Mouse (Mus musculus): Measurements from ENCODE around the gene BC025920. TPM values are rescaled to one million over a fixed set of nuclear protein-coding genes. Genes with fewer than 3 reads are reported as not detected.
A peak's percentile ranks its signal among the peaks of the same experiment; 100 is the strongest.

BC025920 gene
- polyA plus RNA-seq, 1 experiment from 2014 or later, result 1.9 TPM

DNA sequence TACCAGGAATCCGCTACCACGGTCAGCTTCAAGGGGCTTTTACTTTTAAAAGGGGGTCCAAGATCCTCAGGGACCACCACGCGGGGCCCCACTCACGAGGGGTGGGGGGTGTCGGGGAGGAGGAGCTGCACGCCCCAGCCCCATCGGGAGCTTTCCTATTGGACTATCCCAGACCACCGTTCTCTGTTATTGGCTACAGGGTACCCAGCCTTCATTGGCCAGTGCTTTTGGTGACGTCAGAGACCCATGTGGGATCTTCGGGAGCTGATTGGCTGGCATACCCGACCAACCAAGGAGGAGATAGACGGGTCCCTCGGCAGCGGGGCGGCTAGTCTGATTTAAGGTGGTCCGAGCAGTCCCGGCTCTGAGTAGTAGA, 34.6 kb upstream of the BC025920 start:
- peaks cover 7% of the 10 kb centered on the region; the same call in 1 of the 2 replicates for H3K27me3 ChIP-seq (ENCODE audit: control insufficient read depth, insufficient read depth, low read length)
- no peaks in the 10 kb centered on the region for H3K36me3 ChIP-seq (ENCODE audit: control insufficient read depth, insufficient read depth, low read length)
- peak overlapping the region; percentile 24 for H3K4me3 ChIP-seq (ENCODE audit: low read depth, low read length)
- under 1% methylated on average over 18 of the region's 18 CpGs for WGBS
- peak overlapping the region; percentile 61 for H3K27ac ChIP-seq (ENCODE audit: low read depth, low read length)
- peak overlapping the region; percentile 25; the same call in 1 of the 2 replicates for H3K9ac ChIP-seq (replicated peaks; ENCODE audit: low read depth, low read length)
- peak overlapping the region; percentile 60 for H3K4me2 ChIP-seq (ENCODE audit: low read depth, low read length)
- ATAC-seq (ENCODE audit: low read depth), result peak; percentile 92
- peaks cover 35% of the 10 kb centered on the region for H3K4me1 ChIP-seq (ENCODE audit: control insufficient read depth, insufficient read depth, low read length)
- no peaks in the 10 kb centered on the region for H3K9me3 ChIP-seq (ENCODE audit: control insufficient read depth, low read length)

DNA sequence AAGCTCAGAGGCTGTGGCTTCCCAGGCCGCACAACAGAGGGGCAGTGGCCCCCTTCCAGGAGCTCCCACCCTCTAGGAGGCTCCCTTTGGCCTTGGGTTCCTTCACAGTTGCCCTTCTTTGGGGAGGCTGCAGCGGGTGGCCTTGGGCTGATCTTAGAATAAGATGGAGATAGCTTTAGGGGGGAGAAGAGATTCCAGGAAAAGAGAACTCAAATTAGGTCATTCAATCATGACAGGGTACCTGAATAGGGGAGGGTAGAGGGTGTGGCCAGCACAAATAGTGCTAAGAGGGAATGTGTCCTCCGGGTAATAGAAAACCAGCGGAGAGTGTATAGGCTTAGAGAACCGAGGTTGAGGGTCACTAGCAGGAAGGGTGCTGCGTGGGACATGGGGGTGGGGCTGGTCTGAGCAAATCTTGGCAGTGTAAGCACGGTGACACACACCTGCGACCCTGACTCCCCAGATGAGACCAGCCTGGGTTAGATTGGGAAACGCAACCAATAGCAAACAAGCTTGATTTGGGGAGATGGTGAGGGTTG, 33.9 kb upstream of the BC025920 start:
- peaks cover 11% of the 10 kb centered on the region; the same call in 1 of the 2 replicates for H3K27me3 ChIP-seq (ENCODE audit: control insufficient read depth, insufficient read depth, low read length)
- H3K4me2 ChIP-seq (ENCODE audit: low read depth, low read length), result peak overlapping the region; percentile 60
- peaks cover 35% of the 10 kb centered on the region for H3K4me1 ChIP-seq (ENCODE audit: control insufficient read depth, insufficient read depth, low read length)
- H3K36me3 ChIP-seq (ENCODE audit: control insufficient read depth, insufficient read depth, low read length), result no peaks in the 10 kb centered on the region
- peak overlapping the region; percentile 13; the same call in 1 of the 2 replicates for H3K4me3 ChIP-seq (ENCODE audit: low read depth, low read length)
- under 1% methylated on average over 9 of the region's 9 CpGs for WGBS
- H3K9ac ChIP-seq (replicated peaks; ENCODE audit: low read depth, low read length), result peak overlapping the region; percentile 25; the same call in 1 of the 2 replicates
- peak overlapping the region; percentile 46; the same call in 1 of the 2 replicates for H3K27ac ChIP-seq (ENCODE audit: low read depth, low read length)
- no peak for ATAC-seq (ENCODE audit: low read depth)
- H3K9me3 ChIP-seq (ENCODE audit: control insufficient read depth, low read length), result no peaks in the 10 kb centered on the region

DNA sequence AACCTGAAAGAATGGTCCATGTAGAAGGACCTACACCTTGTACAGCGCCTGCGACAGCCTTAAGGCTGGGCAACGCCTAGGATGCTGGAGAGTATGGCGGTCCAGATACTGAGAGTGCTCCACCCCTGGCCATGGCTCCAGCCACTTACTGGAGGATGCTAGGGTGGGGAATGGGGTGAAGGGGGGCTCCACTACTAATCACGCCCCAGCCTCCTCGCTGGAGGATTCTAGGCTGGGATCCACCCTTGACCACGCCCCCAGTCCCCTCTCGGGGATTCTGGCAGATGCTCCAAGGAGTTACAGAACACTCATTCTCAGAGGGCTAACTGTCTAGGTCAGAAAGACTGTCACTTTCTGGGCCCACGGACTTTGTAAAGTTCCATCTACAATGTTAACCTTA, 33.1 kb upstream of the BC025920 start:
- Histone ChIP-seq H3K4me2 (ENCODE audit: low read depth, low read length) (no peak overlapping the region), H3K4me1 (ENCODE audit: control insufficient read depth, insufficient read depth, low read length) (peaks cover 35% of the 10 kb centered on the region)

DNA sequence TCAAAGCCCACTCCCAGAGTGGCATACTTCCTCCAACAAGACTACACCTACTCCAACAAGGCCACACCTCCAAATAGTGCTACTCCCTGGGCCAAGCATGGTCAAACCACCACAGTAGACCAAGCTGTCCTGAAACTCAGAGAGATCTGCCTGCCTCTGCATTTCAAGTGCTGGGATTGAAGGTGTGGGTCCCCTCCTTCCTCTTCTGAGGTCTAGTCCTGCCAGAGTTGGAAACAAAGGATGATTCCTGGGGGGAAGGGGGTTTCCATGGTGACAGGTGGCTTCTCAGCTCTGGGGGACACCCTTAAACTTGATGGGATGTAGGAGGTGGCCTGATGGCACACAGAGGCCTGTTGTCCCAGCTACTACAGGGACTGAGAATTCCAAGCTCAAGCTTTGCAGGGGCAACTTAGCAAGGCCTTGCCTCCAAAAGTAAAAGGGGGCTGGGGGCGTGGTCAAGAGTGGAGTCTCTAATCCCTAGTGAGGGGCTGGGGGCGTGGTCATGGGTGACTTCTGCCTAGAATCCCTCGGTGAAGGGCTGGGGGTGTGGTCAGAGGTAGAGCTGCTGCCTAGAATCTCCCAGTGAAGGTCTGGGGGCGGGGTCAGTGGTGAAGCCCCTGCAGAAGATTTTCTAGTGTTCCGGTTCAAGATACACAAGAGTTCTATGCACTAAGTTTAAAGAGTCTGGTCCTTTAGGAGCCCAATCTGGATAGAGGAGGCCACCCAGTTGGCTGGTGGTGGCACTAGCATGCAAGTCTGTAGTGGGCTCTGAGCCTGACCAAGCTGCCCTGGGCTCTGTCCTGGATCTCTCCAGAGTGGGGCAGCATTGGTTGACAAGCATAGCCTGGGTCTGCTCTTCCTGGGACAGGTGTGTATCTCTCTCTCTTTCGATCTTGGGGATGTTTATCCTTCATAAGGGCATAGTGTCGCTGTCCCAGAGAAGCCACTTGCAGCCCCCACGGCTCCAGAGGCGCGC, 31.7 kb upstream of the BC025920 start, which contains the start of gene Tle2:
Gene Tle2 (plus strand): TSS at position 481 of the 976 bp plus-strand sequence.
- Histone ChIP-seq H3K9me3 (ENCODE audit: control insufficient read depth, low read length) (no peaks in the 10 kb centered on the region), H3K4me1 (ENCODE audit: control insufficient read depth, insufficient read depth, low read length) (peaks cover 25% of the 10 kb centered on the region), H3K9ac (replicated peaks; ENCODE audit: low read depth, low read length) (peak within 1 kb of the TSS; percentile 77), H3K36me3 (ENCODE audit: control insufficient read depth, insufficient read depth, low read length) (no peaks in the 10 kb centered on the region), H3K4me2 (ENCODE audit: low read depth, low read length) (peak within 1 kb of the TSS; percentile 67), H3K27ac (ENCODE audit: low read depth, low read length) (0 out of 2 replicates have a peak within 1 kb of the TSS, but pooled peaks have one; percentile 28), H3K4me3 (ENCODE audit: low read depth, low read length) (peak within 1 kb of the TSS; percentile 51), H3K27me3 (ENCODE audit: control insufficient read depth, insufficient read depth, low read length) (peaks cover 15% of the 10 kb centered on the region)
- WGBS, result 26% methylated on average over 10 of the region's 10 CpGs
- no peak for ATAC-seq (ENCODE audit: low read depth)

More for the DNA sequence above, 33.1 kb upstream of the BC025920 start:
- no peak overlapping the region for H3K4me3 ChIP-seq (ENCODE audit: low read depth, low read length)
- H3K9ac ChIP-seq (replicated peaks; ENCODE audit: low read depth, low read length), result no peak overlapping the region
- no peak for ATAC-seq (ENCODE audit: low read depth)
- no peak overlapping the region for H3K27ac ChIP-seq (ENCODE audit: low read depth, low read length)
- H3K36me3 ChIP-seq (ENCODE audit: control insufficient read depth, insufficient read depth, low read length), result no peaks in the 10 kb centered on the region
- no peaks in the 10 kb centered on the region for H3K9me3 ChIP-seq (ENCODE audit: control insufficient read depth, low read length)
- H3K27me3 ChIP-seq (ENCODE audit: control insufficient read depth, insufficient read depth, low read length), result peaks cover 11% of the 10 kb centered on the region; the same call in 1 of the 2 replicates
- 9% methylated on average over 9 of the region's 9 CpGs for WGBS

DNA sequence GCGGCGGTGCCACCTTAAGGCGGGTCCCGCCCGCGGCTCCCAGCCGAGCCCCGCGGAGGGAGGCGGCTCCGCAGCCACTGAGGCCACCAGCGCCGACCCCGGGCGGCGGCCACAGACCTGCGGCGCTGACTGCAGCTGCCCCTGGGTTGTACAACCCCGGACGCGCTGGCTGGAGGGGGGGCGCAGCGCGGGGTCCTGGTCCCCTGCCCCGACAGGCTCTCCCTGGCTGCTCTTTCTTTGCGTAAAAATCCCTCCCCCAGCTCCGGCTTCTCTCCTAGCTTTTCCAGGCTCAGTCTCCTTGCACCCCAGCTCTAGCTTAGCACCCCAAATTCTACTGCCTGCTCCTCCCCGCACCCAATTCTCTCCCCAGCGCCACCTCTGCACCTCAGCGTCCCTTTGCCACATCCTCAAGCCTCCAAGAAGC, 30.9 kb upstream of the BC025920 start:
- Histone ChIP-seq H3K36me3 (ENCODE audit: control insufficient read depth, insufficient read depth, low read length) (no peaks in the 10 kb centered on the region), H3K27me3 (ENCODE audit: control insufficient read depth, insufficient read depth, low read length) (peaks cover 15% of the 10 kb centered on the region), H3K4me2 (ENCODE audit: low read depth, low read length) (peak overlapping the region; percentile 67), H3K9ac (replicated peaks; ENCODE audit: low read depth, low read length) (peak overlapping the region; percentile 77), H3K4me3 (ENCODE audit: low read depth, low read length) (peak overlapping the region; percentile 51), H3K27ac (ENCODE audit: low read depth, low read length) (0 out of 2 replicates have a peak overlapping the region, but pooled peaks have one; percentile 28), H3K9me3 (ENCODE audit: control insufficient read depth, low read length) (no peaks in the 10 kb centered on the region), H3K4me1 (ENCODE audit: control insufficient read depth, insufficient read depth, low read length) (peaks cover 18% of the 10 kb centered on the region)
- under 1% methylated on average over 26 of the region's 30 CpGs for WGBS
- no peak for ATAC-seq (ENCODE audit: low read depth)

DNA sequence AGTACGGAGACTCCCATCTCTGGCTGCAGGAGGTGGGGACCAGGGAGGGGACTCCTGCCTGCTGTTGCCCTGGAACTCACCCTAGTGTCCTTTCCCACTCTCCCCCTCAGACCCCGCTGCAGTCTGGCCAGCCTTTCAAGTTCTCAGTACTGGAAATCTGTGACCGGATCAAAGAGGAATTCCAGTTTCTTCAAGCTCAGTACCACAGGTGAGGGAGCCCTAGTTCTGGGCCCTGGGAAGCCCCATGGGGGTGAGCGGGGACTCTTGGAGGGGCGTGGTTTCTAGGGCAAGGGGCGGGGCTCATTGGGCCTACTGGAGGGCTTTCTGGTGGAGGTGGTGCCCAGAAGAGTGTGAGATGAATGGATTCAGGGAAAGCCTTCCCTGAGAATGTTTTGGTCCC, 30.4 kb upstream of the BC025920 start:
- no peak for ATAC-seq (ENCODE audit: low read depth)
- Histone ChIP-seq H3K4me2 (ENCODE audit: low read depth, low read length) (peak overlapping the region; percentile 67), H3K4me1 (ENCODE audit: control insufficient read depth, insufficient read depth, low read length) (peaks cover 17% of the 10 kb centered on the region), H3K9ac (replicated peaks; ENCODE audit: low read depth, low read length) (peak overlapping the region; percentile 77), H3K9me3 (ENCODE audit: control insufficient read depth, low read length) (no peaks in the 10 kb centered on the region), H3K4me3 (ENCODE audit: low read depth, low read length) (peak overlapping the region; percentile 51), H3K36me3 (ENCODE audit: control insufficient read depth, insufficient read depth, low read length) (no peaks in the 10 kb centered on the region), H3K27ac (ENCODE audit: low read depth, low read length) (0 out of 2 replicates have a peak overlapping the region, but pooled peaks have one; percentile 28), H3K27me3 (ENCODE audit: control insufficient read depth, insufficient read depth, low read length) (peaks cover 18% of the 10 kb centered on the region)
- WGBS, result under 1% methylated on average over 6 of the region's 6 CpGs

DNA sequence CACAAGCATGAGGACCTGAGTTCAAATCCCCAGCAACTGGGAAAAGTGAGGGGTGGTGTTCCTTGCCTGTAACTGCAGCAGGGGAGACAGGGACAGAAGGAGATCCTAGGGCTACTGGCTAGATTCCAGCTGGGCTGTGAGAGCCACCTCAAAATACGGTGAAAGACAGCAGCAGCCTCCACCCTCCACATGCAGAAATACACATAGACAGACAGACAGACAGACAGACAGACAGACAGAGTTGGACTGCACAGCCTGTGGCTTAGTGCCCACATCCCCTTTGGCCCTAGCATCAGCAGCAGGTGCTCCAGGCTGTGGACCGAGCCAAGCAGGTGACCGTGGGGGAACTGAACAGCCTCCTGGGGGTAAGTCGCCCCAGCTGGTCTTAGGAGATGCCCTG, 26.1 kb upstream of the BC025920 start:
- no peak overlapping the region for H3K27ac ChIP-seq (ENCODE audit: low read depth, low read length)
- H3K36me3 ChIP-seq (ENCODE audit: control insufficient read depth, insufficient read depth, low read length), result no peaks in the 10 kb centered on the region
- no peak overlapping the region for H3K4me2 ChIP-seq (ENCODE audit: low read depth, low read length)
- no peak overlapping the region for H3K4me3 ChIP-seq (ENCODE audit: low read depth, low read length)
- peaks cover 5% of the 10 kb centered on the region; the same call in 1 of the 2 replicates for H3K4me1 ChIP-seq (ENCODE audit: control insufficient read depth, insufficient read depth, low read length)
- no peak for ATAC-seq (ENCODE audit: low read depth)
- no peak overlapping the region for H3K9ac ChIP-seq (replicated peaks; ENCODE audit: low read depth, low read length)
- 72% methylated on average over 4 of the region's 4 CpGs for WGBS
- no peaks in the 10 kb centered on the region for H3K9me3 ChIP-seq (ENCODE audit: control insufficient read depth, low read length)
- peaks cover 20% of the 10 kb centered on the region for H3K27me3 ChIP-seq (ENCODE audit: control insufficient read depth, insufficient read depth, low read length)

DNA sequence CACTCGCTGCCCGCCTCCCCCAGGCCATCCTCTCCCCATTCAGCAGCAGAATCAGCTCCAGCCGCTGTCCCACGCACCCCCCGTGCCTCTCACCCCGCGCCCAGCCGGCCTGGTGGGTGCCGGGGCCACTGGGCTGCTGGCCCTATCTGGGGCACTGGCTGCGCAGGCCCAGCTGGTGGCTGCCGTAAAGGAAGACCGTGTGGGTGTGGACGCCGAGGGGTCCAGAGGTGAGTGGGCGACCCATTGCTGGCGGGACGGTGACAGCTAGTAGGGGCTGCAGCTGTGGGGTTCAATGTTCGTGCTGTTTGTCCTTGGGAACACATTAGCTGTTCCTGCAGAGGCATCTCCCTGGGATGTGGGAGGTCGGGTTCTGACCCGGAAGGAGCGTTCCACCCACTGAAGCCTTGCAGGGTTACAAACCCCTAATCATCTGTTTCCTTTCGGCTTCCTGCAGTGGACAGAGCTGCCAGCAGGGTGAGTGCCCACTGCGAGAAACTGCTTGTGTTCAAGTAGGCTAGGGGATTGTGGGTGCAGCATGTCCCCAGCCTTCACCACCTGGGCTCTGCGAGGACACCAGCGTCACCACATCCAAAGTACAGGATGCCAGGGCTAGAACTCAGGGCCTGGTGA, 25.5 kb upstream of the BC025920 start:
- WGBS, result 55% methylated on average over 25 of the region's 25 CpGs
- Histone ChIP-seq H3K4me2 (ENCODE audit: low read depth, low read length) (no peak overlapping the region), H3K9ac (replicated peaks; ENCODE audit: low read depth, low read length) (0 out of 2 replicates have a peak overlapping the region, but pooled peaks have one; percentile 11), H3K9me3 (ENCODE audit: control insufficient read depth, low read length) (no peaks in the 10 kb centered on the region), H3K27ac (ENCODE audit: low read depth, low read length) (no peak overlapping the region), H3K36me3 (ENCODE audit: control insufficient read depth, insufficient read depth, low read length) (no peaks in the 10 kb centered on the region), H3K4me3 (ENCODE audit: low read depth, low read length) (no peak overlapping the region), H3K27me3 (ENCODE audit: control insufficient read depth, insufficient read depth, low read length) (peaks cover 24% of the 10 kb centered on the region), H3K4me1 (ENCODE audit: control insufficient read depth, insufficient read depth, low read length) (peaks cover under 1% of the 10 kb centered on the region; the same call in 1 of the 2 replicates)
- ATAC-seq (ENCODE audit: low read depth), result no peak

All from neural tube, embryonic 14.5 days (tissue).